Mouse (Mus musculus): ENCODE measurements around the gene Mtor.
A peak's percentile ranks its signal among the peaks of the same experiment; 100 is the strongest.

The Mtor gene

DNA sequence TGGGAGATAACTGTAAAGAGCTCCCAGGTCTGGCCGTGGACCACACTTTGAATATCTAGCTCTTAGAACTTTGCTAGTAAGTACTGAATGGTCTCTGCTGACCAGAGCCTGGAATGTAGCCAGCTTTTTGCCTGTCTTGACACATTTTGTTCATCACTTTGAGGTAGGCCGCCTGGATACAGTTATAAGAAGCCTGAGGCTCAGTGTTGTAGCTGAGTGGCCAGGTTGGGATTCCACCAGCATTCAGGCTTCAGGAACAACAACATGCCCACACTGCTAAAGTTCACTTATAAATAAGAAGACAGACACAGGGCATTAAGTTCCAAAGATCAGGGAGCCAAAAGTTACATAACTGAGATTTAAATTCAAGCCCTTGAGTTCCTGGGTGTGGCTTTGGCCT lies 39.4 kb downstream of the Mtor start:
- DNase-seq (ENCODE audit: low spot score in 2 of 2), result no peak

DNA sequence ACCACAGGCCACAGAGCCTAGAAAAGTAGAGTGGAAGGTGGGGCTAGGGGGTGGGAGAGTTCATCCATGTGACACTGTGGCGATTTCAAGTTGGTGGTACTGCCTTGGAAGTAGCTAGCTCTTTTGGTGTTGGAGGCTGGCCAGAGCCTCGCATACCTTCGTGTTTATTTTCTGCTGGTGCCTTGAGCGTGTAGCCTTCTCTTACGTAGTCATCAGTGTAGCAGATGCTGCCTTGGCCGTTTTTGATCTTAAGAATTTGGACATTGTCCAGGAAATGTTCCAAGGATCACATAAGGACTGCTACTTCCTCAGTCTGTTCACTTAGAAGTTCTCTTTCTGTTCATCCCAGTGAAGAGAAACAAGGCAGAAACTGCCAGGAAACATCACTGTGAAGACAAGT lies 42.1 kb downstream of the Mtor start:
- DNase-seq (ENCODE audit: low spot score in 2 of 2), result no peak

DNA sequence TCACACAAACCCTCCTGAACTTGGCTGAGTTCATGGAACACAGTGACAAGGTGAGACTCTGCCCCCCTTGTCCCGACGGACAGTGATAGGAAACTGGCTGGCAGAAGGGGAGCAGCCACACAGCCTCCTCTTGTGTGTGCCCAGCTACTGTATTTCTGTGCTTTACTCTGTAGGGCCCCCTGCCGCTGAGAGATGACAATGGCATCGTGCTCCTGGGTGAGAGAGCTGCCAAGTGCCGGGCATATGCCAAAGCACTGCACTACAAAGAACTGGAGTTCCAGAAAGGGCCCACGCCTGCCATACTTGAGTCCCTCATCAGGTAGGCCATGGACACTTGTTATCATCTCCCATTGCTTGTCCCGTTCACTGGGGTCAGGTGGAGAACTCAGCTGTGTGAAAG lies 43.0 kb downstream of the Mtor start:
- DNase-seq (ENCODE audit: low spot score in 2 of 2), result no peak

DNA sequence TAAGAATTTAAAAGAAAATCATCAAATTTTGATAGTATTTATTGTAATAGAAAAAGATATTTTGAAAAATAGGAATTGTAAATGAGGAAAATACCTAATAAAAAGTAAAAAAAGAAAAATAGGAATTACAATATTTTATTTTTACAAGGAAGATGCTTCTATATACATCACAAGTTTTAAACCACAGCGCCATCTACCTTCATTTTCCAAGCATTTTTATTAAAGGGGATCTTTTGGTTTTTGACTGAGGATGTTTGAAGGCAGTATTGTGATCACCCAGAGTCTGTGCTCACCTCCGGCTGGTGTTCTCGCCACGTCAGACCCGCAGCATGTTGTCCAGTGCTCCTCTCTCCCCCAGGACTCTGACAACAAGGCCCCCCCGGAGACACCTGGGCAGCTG lies 46.7 kb downstream of the Mtor start:
- DNase-seq (ENCODE audit: low spot score in 2 of 2), result no peak

DNA sequence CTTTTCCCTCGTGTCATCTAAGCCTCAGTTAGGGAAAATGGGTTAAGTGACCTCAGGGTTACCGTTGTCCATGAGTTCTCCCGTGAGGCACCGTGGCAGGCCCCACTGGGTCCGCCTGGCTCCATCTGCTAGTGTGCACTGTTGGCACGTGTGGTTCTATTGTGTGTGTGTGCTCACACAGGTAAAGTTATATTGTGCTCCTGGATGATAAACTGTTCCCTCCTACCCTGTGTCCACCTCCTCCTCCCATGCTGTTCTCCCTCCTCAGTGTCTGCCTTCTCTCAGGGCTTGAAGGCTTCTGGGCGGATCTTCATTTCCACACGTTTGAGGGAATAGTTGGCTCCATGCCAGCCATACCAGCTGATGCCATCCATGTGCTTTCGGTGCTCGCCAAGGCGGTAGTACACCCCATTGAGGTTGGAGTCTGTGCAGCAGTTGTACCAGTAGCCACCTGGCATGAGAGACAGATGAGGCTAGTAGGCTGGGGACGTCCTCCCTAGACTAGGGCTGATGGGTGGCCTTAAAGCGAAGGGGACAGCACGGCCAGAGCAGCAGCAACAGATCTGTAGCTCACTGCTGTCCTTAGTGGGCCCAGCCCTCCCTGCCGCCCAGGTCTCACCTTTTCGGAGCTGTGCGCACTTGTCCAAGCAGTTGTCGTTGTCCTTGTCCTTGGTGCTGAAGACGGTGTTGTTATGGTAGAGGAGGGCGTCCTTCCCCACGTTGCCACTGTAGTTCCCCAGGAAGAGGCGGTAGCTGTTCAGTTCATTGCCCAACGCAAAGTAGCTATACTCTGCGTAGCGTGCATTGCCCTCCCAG lies 47.7 kb downstream of the Mtor start:
- DNase-seq (ENCODE audit: low spot score in 2 of 2), result peak; percentile 44 to 54

DNA sequence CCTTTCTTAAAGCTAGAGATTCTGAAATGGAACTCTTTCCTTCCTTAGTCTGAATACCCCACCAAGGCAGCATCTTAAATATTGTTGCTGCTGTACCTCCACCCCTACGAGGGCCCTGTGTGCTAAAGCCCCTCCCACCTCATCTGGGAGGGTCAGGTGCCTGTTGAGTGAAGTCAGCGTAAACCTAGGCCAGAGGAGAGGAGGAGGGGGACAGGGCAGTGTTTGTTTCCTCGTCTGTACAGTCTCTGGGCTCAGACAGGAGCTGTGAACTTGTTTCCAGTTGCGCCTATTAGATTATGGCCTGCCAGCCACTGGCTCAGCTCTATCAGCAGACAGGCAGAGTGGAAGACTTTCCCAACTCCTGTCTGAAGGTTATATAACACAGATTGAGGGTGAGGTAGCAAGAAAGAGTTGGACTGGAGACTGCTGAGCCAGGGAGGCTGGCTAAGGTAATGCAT lies 52.0 kb downstream of the Mtor start, which contains the start of gene Angptl7:
TSS of gene Angptl7 (minus strand) at position 51 of the 458 bp plus-strand sequence.
- no peak for DNase-seq (ENCODE audit: low spot score in 2 of 2)

DNA sequence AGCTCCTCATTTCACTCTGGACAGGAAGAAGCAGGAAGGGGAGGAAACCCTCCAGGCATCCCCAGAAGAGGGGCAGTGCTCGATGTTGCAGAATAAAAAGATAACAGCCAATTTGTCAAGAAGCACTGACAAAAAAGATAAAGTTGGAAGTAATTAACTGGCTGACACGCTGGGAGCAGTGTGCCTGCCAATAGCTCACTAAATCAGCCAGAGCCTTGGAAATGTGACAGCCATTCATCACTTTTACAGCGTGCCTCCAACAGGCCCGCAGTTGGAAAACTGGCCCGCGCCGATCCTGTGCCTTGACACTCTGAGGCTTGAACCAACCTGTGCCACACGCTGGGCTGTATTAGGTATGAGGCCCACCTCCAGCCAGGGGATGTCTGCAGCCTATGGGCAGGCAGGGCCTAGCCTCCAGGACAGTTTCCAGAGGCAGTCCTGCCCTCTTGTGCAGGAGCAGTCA lies 56.1 kb downstream of the Mtor start:
- DNase-seq (ENCODE audit: low spot score in 2 of 2), result peak in 1 of 2 experiments; percentile 37

DNA sequence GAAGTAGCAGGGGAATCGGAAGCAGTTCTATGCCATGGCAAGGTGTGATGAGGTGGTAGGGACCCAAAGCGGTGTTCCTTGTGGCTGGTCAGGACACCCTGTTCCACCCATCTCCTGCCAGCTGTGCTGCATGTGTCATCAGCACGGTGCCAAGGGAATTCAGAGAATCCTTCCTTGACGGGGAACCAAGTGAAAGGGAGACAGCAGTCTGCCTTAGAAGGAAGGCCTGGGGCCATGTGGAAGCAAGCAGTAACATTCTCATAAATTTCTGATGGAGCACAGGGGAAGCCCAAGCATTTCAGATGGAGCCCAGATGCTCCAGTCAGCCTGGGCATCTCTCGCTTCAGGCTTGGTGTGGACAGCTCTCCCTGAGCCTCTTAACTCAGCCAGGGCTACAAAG lies 59.2 kb downstream of the Mtor start:
- DNase-seq (ENCODE audit: low spot score in 2 of 2), result no peak

DNA sequence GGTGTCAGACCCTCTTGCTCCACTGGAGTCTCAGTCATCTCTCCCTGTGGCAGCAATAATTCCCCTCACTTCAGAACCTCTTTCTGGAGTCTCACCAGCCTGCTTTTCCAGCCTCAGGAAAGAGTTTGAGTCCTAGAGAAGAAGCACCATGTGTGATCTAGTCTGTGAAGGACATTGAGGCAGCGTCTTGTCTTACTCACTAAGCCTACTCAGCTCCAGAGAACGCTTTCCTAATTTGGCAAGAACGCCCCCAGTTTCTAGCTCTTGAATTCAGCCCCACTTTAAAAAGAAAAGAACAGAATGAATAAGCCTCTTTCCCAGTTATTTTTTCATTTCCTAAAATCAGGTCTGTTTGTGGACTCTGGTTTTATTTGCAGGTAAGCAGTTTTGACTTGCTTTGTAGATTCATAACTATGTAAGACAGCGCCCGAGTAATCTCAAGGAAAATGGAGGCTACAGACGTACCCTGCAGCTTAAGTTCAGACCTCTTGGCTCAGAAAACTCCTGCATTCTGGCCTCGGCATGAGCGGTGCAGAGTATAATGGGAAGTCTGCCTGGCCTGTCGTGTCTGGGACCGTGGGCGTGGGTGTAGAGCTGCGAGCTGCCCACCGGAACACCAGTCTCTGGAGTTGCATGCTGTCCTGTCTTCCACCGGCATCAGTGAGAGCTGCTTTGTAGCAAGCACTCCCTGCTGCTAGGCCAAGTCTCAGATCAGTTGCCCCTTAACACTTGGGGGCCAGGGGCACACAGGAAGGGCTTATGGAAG lies 59.9 kb downstream of the Mtor start:
- DNase-seq (ENCODE audit: low spot score in 2 of 2), result peak; percentile 47 to 78

DNA sequence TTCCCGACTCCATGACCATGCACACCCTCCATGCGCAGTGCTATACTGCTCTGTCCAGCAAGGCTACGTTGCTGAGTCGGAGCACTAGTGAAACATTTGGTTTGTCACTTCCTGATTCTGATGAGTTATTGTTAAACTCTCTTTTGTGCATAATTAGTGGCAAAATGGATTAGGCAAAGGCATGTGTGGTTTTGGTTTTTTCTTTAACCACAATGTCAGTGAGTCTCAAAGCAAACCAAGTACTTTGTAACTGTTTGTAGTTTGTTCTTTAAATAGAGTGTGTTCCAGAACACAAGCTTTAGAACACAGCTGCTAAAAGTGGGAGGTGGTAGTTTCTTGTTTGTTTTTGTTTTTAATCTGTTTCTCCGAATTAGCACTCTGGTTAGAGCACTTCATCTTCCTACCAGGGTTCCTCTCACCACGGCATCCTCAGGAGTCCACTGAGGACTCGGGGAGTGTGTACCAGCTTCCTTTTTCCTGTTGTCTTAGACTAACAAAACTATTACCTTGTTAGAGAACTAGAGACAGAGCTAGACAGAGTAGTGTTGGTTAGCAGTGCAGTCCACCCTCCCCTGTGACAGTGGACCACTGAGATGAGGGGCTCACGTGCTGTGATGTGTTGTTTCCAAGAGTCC lies 61.2 kb downstream of the Mtor start:
- no peak for DNase-seq (ENCODE audit: low spot score in 2 of 2)

DNA sequence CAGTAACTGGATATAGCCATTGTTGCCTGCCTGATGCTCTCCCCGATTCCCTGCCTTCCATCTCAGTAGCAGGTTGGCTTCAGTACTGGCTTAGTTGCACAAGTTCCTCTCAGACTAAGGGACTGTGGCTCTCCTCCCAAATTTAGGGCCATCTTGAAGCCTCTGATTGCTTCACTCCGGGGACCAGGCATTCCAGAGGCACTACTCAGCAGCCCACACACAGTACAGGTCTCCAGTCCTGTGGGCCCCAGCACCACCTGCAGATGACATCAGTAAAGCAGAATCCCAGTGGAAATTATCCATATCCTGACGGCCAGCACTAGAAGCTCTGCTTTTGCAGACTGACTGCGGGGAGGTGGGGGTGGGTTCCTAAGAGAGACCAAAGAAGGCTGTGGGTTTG lies 62.3 kb downstream of the Mtor start:
- no peak for DNase-seq (ENCODE audit: low spot score in 2 of 2)

DNA sequence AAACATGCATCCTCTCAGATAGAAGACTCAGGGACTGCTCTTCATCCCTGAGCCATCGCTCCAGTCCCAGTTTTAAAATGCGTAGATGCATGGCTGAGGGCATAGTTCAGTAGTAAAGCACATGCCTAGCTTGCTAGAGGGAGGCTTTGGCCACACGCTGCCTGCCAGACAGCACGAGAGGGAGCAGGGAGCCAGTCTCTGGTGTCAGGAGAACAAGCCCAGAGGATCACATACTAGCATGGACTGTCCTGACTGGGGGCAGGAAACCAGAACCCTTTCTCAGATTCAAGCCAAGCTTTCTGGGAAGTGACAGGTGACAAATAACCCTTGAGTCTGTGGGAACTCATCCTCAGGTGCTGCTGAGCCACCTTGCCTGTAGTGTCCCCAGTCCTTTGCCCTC lies 62.9 kb downstream of the Mtor start:
- DNase-seq (ENCODE audit: low spot score in 2 of 2), result no peak

DNA sequence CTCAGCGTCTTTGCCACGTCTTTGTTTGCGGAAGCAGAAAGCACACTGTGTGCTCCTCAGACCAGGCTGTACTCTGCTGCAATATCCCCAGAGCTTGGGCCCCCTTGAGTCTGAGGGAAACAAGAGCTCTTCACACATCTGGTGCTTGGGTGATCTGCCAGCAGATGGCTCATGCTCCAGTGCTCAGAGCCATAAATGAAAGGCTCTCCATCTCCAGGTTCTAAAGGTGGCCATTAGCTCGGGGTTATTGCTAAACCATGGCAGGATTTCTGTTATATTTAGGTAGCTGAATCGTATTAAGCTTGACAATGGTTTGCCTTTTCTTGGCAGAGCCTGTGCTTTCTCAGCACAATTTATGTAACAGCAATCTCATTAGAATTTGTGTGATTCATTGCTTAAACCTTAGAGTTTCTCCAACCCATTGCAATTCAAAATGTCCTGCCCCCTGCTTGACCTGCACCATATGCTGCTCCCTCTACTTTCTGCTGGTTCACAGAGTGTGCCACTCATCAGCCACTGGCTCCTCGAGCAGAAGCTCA lies 64.7 kb downstream of the Mtor start:
- DNase-seq (ENCODE audit: low spot score in 2 of 2), result peak in 1 of 2 experiments; percentile 44

DNA sequence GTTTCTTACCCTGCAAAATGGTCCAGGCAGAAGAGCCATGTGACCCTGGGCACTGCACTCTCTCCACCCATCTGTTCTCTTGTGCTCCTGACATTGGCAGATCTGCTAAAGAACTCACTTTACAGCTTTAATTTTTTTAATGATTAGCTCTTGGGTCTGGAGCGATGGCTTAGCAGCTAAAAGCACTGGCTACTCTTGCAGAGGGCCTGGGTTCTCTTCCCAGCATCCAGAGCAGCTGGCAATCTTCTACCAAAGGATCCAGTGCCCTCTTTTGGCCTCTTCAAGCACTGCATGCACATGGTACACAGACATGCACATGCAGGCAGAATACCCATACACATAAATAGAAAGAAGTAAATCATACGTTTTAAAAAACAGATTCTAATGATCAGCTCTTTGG lies 66.9 kb downstream of the Mtor start:
- DNase-seq (ENCODE audit: low spot score in 2 of 2), result no peak

DNA sequence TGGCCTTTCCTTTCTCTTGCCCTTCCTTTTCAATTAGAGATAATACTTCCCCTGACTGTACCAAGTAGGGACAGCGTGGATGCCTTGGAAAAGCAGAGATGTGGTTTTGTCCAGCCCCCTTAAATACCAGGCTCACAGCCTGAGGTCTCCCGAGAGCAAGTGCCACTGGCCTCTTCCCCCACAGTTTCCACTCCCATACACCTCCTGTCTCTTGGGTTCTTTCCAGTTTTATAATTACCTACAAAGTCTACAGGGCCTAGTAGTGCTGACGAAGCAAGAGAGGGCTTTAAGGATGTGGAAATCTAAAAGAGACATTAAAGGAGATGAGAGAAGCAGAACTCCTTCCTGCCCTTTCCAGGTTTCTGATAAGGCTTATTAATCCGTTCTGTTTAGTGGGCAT lies 69.4 kb downstream of the Mtor start:
- DNase-seq (ENCODE audit: low spot score in 2 of 2), result no peak

DNA sequence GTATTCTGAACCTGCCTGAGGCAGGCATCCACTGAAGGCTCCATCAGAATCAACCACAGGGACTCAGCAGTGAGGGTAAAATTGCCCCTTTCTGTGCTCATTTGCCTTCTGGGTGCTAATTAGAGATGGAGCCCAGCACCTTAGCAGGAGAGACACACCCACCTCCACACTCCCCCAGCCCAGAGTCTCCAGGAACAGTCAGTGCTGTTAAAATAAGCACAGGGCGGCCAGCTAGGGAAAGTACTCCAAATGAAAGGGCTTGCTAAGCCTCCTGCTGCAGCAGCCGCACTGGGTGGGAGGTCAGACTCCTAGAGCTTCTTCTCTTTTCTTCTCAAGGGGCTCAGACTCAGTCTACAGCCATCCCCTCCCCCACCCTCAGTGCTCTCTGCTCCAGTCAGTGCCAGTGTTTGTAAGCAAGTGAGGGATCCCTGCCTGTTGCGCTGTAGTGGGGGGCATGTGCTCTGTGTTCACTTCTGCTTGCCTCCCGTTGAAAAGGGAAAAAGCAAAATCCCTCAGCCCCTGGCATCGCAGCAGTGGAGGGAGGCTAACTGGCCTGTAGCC lies 69.9 kb downstream of the Mtor start:
- DNase-seq (ENCODE audit: low spot score in 2 of 2), result no peak

DNA sequence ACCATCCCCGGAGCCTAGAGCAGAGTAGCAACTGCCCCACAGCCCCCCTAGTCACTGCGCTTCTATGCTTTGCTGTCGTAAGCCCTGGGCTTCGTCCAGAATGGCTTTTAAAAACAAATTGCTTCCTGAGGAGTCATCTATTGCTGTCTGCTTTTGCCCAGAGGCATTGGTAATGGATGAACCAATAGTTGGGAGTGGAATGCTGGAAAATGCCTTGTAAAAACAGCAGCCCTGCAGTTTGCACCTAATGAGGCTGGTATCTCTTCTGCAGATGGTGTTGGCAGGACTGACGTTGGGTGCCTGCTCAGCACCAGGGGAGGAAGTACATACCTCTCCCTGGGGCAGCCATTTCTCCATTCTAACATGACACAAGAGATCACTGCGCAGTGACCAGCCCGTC lies 75.1 kb downstream of the Mtor start:
- DNase-seq (ENCODE audit: low spot score in 2 of 2), result no peak

DNA sequence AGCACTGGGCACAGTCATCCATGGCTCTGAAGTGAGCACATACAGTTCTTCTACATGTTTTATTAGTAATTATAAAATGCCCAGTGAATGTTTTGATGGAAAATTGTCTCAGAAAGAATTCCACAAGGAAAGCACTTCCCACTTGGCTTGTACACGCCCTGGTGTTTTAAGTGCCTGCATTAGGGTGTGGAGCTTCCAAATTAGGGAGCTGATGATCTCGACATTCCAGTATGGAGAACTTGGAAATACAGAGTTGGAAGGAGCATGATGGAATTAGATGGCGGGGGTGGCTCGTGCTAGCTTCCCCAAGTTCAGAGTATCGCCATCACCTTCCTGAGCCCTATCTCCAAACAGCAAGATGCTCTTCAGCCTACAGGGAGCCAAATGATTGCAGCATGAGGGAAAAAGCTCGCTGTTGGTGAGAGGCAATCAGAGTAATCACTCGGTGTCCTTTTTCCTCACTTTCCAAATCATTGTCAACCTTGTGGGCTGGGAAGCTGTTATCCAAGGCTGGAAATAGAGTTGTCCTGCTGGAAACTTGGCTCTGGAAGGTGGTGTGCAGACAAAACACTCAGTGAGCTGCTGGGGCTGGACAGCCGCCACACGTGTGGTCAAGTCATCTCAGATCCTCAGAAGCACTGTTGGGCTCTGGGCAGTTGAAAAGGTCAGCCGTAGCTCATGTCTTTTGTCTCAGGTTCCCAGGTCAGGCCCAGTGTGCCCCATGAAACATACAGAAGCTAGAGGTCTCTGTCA lies 78.9 kb downstream of the Mtor start:
- DNase-seq (ENCODE audit: low spot score in 2 of 2), result no peak

DNA sequence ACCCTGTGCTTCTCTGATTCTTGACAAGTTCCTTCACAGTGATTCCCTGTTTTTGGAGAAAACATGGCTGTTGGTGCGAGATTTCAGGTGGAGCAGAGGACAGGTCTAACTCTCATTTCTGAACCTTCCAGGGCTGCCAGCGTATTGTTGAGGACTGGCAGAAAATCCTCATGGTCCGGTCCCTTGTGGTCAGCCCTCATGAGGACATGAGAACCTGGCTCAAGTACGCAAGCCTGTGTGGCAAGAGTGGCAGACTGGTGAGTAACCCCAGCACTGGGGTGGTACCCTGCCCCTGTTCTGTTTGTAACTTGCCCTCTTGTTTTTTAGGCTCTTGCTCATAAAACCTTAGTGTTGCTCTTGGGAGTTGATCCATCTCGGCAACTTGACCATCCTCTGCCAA lies 81.9 kb downstream of the Mtor start:
- DNase-seq (ENCODE audit: low spot score in 2 of 2), result no peak

DNA sequence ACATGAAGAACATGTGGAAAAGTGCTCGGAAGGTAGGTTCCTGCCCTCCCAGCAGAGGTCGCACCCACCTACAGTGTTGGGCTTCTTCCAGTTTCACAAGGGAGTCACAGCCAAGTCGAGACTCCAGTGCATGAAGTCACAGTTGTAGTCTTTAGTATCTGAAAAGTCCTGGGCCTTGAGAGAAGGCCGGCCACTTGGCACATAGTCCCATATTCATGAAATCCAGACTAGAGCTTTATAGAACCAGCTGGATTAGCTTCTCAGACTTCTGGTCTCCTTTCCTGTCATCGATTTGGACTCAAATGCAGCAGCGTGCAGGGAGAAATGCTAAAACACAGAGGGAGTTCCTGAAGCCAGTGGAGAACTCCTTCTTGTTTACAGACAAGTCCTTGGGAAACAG lies 82.4 kb downstream of the Mtor start:
- DNase-seq (ENCODE audit: low spot score in 2 of 2), result no peak

DNA sequence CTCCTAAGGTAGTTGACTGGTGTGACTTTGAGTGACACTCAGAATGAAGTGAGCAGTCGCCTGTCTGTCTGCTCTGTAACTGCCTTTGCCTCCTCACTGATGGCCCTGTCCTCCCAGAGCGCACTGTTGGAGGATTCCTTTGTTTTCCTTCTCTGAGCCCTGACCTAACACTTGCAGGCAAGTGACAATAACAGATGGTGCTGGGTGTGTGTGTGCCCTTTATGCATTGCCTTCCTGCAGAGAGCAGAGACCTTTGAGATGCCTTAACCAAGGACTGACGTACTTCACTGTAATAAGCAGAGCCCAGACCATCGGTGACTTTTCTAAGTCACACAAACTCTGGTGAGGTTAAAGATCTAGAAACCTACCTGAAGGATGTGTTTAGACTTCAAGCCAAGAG lies 82.9 kb downstream of the Mtor start:
- DNase-seq (ENCODE audit: low spot score in 2 of 2), result no peak

Measured in right cerebral cortex, postnatal 36 days (tissue).